Mouse (Mus musculus) retina, postnatal 1 day (tissue): ENCODE data around the gene Pip5k1c.
A peak's percentile ranks its signal among the peaks of the same experiment; 100 is the strongest.

Experiments used
- DNase-seq: peaks from one replicate; pipeline ENCODE4 v3.0.0-alpha.2; 2012

Gene Pip5k1c

DNA sequence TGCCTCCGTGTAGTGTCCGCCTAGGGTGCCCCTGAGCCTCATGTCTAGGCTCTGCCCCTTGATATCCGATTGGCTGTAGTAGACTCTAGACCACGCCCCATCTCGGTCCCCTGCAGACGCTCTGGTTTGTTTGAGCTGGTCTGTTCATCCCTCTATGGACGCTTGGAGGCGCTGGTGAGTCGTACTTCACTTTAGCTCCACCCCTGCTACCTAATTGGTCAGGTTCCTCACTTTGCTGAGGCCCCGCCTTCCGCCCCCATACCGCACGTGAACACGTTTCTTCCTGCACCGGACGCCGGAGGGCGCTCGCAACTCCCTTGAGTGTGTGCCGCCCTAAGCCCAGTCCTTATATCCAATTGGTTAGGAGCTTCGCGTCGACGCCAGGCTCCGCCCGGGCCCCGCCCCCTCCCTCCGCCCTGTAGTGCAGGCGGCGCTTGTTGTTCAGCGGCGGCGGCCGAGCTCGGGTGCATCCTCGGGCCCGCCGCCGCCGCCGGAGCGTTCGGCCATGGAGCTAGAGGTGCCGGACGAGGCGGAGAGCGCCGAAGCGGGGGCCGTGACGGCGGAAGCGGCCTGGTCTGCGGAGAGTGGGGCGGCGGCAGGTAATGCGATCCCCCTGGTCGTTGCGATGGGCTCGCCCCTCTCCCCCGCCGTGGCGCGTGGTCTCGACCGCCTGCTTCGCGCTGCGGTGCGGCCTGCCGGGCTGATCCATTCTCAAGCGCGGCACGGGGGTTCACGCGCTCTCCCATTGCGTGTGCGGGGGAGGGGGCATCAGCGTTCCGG is at the start of gene Pip5k1c:
TSS of gene Pip5k1c (plus strand) at position 410 of the 780 bp plus-strand sequence.
- DNase-seq, result peak; percentile 100

DNA sequence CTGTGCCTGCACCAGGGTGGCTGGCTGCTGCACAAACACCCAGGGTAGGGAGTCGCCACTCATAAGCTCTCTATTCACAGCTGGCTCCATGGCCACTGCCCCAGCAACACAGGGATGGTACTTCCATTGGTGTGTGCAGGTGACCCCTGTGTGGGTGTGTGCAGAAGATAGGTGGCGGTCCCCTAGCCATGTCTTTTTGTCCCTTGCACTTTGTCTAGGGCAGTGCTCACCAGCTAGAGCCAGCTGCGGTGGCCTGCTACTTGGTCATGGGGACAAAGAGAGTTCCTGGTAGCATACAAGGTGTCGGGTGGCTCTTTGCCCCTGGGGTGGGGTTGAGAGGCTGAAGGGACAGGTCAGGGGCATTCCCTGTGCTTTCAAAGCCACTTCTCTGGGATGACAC is 48.6 kb upstream of the Pip5k1c start:
- DNase-seq, result no peak

DNA sequence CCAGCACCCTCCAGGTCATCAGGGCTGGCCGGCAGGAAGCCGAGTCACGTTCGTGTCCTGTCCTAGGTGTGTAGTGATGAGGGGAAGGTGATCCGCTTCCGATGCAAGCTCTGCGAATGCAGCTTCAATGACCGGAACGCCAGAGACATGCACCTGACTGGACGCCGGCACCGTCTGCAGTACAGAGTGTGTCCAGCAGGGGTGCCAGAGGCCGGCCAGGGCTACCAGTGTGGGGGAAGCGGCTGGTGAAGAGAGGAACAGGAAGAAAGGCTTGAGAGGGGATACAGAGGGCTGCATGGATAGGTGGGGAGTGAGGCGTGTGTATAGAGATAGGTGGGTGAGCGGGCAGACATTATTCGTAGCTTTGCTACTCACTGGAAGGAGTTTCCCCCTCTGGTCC is 48.2 kb upstream of the Pip5k1c start:
- DNase-seq, result peak; percentile 82

DNA sequence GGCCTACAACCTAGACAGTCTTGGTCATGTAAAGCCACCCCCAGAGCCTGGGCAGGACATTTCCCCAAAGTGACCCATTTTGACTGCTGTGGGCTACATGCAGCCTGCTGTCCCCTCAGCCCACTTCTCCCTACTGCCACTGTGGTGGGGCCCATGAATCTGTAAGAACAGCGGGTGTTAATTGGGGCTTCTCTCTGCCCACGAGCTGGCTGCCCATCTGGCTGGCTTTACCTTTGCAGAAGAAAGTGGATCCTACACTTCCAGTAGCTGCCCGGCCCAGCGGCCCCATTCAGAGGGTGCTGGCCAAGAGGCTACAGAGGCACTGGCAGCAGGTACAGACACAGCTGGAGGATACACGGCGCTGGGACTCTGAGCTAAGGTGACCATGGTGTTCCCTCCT is 47.6 kb upstream of the Pip5k1c start:
- DNase-seq, result no peak

DNA sequence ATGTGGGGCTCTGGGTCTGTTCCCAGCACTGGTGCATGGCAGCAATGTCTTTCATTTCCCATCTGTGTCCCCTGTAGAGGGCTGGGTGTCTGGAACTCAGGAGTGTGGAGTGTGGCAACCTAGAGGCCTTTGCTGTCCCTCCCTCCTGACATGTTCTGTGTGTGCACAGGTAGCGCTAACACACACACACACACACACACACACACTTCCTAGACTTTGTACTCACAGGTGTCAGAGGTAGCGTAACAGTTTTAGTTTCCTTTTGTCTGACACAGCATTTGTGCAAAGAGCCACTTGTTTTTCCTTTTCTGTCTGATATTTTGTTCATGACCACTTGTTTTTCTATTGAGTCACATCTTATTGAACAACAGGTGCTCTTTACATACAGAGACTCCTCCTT is 45.0 kb upstream of the Pip5k1c start:
- no peak for DNase-seq

DNA sequence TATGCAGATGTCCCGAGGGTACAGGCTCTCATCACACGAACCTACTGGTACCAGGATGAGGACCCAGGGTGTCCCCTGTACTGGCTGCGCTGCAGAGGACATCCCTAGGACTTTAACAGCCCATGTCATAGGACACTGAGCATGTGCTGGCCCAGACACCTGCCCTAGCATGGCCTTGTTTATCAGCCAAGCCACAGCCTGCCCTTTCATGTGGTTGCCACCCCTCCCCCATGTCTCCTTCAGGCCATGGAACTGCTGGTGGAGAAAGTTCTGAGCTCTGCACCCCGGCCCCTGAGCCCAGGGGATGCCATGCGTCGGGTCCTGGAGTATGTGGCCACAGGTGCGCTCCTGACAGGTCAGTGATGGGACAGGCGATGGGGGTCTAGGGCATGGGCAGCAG is 43.3 kb upstream of the Pip5k1c start:
- DNase-seq, result no peak

DNA sequence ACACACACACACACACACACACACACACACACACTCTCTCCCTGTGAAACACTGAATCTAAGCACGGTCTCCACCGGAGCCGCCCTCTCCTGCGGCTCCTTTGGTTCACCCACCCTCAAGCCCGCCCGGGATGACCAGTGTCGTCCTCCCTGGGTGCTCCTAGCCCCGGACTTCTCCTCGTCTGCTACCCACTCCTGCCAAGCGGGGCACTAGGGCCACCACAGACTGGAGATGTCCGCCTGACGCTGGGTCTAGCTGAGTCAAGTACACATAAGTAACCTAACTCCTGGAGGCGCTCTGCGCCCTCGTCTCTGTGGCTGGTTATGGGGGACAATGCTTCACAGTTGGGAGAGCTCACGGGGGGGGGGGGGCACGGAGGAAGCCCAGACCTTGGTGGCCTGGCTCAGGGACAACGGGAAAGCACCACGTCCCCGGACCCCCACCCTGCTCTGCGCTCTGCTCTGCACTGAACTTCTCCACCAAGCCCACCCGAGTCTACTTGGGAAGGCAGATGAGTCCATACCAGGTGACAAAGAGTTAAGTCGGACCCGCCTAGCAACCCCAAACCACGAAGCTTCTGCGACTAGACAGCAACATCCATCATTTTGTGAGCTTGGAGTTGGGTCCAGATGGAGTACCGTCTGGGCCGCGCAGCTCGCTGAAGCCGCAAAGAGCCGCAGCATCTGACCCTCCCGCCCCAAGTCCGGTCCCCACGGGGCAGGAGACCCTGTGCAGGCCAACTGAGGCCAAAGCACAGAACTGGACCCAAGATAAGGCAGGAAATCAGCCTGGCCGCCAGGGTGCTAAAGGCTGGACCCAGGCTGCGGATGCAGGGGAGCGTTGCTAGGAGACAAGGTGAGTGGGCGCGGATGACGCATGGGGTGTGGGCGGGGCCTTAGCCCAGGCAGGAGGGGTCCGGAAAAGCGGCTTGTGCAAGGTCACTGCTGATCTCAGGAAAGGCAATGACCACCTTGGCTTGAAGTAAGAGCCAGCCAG is 40.0 kb upstream of the Pip5k1c start, which contains the start of gene Matk:
TSS of gene Matk (plus strand) at position 512 of the 996 bp plus-strand sequence.
- peak; percentile 76 for DNase-seq

DNA sequence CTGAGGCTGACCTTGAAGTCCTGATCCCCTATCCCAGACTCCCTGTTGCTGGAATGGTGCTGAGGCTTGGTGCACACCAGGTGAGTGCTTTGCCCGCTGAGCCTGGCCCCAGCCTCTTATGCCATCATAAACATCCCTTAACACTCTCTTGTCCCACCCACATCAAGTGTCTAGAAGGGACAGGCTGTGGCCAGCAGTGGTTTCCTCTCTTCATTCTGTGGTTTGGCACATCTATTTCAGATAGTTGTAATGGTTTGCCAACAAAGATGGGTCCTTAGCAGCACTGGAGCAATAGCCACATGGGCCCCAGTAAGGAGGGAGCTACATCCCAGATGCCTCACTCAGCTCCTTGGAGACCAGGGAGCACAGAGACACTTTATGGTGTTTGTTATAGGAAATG is 37.9 kb upstream of the Pip5k1c start:
- no peak for DNase-seq

DNA sequence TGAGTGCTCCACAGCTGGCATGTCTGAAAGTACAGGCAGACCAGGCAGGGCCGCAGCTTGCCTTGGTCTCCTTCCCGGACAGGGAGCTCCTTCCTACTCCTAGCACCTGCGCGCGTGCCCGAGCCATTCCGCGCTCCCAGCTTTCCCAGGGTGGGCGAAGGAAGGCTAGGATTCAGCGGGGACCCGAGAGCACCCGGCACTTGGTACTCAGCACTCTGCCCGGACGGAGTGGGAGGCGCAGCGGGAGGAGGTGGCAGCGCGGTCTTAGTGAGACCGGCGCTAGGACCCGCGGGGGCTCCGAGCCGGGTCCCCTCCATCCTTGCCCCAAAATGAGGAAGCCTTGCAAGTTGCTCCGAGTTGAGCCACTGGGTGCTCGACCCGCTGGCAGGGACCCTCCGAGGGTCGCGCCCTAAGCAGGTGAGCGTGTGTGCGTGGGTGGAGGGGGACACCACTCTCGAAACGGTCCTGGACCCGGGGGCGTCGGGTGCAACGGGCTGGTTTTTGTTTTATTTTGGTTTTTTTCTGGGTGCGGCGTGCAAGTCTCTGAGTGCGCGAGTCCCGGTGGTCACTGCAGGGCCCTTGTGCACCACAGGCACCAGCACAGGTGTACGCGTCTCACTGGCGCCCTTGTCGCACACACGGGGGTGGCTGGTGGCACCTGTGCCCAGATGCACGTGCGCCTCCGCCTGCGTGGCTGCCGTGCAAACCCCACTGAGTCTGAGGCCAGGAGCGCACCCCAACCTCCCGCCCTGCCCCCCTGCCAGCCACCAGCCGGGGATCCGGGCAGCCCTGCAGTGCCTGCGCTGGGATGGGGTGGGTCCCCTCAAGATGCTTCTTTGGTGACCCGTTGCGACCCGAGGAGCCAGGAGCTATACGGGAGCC is 35.4 kb upstream of the Pip5k1c start:
- peak; percentile 54 for DNase-seq

DNA sequence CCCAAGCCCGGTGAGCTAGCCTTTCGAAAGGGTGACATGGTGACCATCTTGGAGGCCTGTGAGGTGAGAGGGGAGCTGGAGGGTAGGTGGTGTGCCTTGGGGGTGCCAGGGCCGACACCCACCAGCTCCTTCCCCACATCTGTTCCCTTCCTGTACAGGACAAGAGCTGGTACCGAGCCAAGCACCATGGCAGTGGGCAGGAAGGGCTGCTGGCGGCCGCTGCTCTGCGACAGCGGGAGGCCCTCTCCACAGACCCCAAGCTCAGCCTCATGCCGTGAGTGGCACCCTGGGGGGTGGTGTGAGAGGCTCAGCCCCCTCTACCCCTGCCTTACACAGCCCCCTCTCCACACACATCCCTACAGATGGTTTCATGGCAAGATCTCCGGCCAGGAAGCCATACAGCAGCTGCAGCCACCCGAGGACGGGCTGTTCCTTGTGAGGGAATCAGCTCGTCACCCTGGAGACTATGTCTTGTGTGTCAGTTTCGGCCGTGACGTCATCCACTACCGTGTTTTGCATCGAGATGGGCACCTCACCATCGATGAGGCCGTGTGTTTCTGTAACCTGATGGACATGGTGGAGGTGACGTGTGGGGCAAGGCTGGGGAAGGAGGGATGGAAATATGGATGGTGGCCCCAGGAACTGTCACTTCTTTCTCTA is 33.4 kb upstream of the Pip5k1c start:
- no peak for DNase-seq

DNA sequence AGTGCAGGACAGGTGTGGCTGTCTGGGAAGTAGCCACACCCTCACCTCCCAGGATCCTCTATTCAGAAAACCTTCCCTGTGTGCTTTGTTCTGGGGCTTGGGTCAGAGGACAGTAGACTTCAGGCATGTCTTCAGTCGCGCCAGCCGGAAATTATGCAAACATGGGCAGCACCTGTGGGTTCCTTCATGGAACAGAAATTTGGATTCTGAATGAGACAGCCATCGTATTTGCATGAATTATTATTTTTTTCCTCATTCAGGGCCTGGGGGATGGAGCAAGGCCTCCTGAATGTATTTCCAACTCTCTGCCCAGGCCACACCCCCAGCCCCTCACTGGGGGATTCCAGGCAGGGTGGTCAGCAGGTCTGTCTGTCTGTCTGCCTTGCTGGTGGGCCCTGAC is 31.7 kb upstream of the Pip5k1c start:
- no peak for DNase-seq

DNA sequence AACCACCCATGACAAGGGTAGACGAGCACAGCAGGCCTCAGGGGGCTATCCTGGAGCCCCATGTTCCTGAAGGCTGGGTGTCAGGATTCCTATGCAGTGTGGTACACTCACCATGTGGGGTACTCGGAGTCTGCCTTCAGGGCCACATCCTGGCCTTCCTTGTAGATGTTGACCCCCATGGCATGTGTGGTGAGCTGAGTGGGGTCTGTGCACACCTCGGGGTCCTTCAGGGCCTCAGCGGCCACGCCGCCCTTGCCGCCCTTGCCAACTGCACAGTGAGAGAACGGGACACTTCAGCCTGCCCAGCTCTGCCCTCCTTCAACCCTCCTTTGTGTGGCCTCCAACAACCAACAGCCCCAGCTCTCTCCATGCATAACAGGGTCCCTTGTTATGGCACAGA is 27.2 kb upstream of the Pip5k1c start:
- no peak for DNase-seq

DNA sequence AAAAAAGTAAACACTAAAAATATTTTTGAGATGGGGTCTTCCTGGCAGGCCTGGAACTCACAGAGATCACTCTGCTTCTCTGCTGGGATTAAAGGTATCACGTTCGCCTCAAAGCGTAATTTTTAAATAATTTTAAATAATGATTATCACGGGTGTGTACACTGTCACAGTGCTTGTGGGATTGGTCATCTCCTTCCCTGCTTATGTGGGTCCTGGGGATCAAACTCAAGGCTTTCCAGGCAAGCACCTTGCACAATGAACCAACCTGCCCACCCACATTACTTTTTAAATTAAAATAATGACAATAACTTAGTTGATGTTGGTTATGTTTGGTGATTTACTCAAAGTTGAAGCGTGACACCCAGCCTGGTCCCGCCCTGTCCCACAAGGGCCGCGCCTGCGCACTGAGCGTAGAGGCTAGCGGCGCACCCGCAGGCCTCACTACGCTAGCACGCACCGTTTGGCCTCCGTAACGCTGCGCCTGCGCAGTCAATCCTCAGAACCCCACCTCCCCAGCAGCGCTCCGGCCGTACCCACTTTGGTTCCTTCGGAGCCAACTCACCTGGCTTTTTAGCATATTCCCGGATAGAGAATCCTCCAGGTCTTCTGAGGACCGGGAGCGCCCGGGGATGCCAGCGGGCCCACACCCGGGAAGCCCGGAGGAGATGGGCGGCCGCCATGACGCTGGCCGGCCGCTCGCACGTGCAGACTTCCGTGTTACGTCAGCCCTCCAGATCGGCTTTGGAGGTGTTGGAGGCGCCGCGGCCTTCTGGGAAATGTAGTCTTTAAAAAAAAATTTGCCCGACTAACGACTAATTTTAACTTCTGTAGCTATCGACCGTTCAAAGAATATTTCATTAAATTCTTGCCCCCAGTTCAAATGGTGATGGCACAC is 26.3 kb upstream of the Pip5k1c start, which contains the start of the genes Mrpl54 and Apba3:
TSS of gene Mrpl54 (minus strand) at position 724 of the 895 bp plus-strand sequence.
TSS of gene Apba3 (plus strand) at position 750 of the 895 bp plus-strand sequence.
- peak; percentile 96 for DNase-seq

DNA sequence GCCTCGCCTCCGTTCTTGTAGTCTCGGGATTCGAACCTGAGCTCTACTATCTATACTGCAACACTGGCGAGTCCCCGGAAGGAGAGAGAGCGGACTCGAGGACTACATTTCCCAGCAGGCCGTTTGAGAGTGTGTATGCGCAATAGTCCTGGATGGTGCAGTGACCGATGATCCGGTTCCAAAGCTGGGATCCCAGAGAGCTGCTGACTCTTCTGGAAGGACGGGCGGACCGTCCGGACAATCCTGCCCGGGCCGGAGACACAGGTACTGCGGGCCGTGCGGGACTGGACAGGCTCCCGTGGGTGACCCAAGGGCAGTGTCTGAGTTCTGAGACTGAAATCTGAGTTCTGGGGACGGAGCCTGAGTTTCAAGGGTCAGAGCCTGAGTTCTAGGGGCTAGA is 24.7 kb upstream of the Pip5k1c start:
- DNase-seq, result peak; percentile 94

DNA sequence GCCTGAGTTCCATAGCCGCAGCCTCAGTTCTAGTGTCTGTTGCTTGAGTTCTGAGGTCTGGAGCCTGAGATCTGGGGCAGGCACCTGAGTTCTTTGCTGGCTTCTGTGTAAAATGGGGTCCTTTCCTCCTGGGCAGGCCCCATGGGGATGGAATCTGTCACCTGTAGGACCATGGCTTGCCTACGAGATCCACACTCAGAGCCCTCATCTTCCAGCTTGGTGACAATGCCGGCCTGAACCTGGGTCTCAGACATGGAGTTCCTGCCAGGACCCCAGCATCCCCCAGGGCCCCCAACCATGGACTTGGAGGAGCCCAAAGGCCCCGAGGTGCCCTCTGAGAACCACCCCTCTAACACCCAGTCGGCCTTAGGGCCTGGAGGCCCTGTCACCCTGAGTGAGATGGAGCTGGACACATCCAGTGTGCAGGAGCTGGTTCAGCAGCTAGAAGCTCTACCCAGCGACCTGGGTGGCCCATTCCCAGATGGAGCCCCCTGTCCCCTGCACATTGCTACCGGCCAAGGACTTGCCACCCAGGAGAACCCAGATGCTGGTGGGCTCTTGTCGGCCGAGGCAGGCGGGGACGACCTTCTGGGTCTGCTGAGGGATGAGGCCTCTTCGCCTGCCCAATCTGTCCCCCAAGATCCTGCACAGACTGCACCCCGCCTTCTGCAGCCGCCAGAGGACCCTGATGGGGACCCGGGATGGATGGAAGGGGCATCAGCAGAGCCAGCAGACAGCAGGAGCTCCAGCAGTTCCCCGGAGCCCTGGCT is 23.9 kb upstream of the Pip5k1c start:
- DNase-seq, result no peak

DNA sequence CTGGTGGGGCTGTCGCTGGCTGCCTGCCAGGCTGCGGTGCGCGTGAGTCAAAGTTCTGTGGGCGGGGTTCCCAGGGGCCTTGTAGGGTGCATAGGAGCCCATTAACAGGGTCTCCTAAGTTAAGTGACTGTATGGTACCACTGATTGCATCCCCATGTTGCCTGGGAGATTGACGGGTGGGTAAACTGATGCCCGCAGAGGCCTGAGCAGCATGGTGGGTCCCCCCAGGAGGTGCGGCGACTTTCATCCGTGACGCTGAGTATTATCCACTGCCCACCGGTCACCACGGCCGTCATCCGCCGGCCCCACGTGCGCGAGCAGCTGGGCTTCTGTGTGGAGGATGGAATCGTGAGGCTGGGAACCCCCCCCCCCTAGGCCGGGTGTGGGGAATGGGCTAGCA is 20.4 kb upstream of the Pip5k1c start:
- DNase-seq, result no peak

DNA sequence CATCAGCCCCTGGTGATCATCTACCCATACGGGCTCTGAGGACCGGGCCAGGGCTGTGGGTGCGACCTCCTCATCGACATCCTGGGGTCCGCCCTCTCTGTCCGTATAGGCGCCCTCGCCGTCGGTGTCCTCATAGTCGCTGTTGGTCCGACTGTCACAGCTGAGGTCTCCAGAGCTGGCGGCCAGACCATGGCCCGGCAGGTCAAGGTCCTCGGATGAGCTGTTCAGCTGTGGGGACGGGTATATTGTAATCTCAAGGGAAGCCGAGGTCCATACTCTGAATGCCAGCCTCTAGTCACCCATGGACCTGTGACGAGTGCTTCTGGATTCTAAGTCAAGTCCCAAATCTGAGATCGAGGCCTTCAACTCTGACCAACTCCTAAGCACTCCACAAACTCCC is 18.9 kb upstream of the Pip5k1c start:
- DNase-seq, result no peak

DNA sequence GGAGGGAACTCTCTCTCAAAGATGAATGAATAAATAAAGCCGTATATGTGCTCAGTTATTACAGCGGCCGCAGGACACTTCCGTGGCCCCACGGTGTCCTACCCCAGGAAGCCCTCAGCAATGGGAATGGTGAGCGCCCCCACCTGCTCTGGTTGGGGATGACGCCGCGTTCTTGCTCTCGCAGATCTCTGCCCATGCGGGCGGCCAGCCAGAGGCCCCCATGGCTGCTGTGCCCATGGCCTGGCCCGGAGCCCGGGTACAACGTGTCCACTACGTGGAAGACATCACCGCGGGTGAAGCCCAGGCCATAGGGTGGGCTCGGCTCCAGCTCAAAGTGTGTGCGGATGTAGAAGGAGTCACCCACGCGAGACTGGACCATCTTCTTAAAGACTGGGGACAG is 15.1 kb upstream of the Pip5k1c start:
- DNase-seq, result no peak

DNA sequence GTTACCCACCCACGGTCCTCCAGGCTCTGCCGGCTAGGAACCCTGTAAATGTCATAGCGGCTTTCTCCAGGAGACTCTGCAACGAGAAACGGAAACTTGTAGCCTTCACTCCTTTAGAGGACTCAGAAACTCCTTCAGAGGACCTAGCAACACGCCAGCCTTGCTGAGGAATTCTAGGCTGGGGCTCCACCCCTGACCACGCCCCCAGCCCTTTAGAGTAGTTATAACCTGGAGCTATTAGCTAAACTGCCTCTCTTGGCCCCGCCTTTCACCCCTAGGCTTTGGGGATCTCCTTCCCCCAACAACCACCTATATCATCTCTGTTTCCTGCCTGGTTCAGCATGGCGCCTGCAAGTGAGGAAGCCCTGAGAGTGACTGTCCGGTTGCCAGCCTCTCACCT is 13.3 kb upstream of the Pip5k1c start:
- no peak for DNase-seq

DNA sequence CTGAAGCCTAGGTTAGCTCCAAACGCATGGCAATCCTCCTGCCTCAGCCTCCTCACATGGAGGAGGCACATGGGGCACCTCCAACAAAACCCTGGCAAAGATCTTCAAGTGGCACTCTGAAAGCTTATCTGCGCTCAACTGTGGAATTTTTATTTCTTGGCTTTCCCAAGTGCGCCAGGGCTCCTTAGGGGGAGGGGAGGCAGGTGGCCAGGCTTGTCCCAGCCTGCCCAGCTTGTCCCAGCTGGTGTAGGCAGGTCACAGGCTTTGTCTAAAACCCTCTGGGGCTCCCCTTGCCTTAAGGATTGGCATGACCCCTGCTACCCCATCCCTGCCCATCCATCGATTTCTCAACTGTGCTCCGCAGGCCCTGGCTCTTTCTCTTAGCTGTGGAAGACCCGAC is 8.6 kb upstream of the Pip5k1c start:
- no peak for DNase-seq
